Mouse (Mus musculus) heart, adult 2 months (tissue): ENCODE measurements around the gene Olfr698.

Experiments
- CTCF ChIP-seq: fragments of 200-600 bp; IDR thresholded peaks from 2 replicates; pipeline ENCODE4 v1.8.1; 2022; ENCODE audit warnings: antibody characterized with exemption, mild to moderate bottlenecking, moderate library complexity
- EP300 ChIP-seq: fragments of 200-500 bp; IDR thresholded peaks from 2 replicates; pipeline ENCODE4 v1.6.1; 2011; ENCODE audit warnings: low read depth, low read length, control low read depth; ENCODE audit not compliant: insufficient read depth
- POLR2A ChIP-seq: fragments of 200-500 bp; IDR thresholded peaks from 2 replicates; pipeline ENCODE4 v1.6.1; 2011; ENCODE audit warnings: mild to moderate bottlenecking, low read depth, low read length, control low read depth; ENCODE audit not compliant: insufficient read depth

DNA sequence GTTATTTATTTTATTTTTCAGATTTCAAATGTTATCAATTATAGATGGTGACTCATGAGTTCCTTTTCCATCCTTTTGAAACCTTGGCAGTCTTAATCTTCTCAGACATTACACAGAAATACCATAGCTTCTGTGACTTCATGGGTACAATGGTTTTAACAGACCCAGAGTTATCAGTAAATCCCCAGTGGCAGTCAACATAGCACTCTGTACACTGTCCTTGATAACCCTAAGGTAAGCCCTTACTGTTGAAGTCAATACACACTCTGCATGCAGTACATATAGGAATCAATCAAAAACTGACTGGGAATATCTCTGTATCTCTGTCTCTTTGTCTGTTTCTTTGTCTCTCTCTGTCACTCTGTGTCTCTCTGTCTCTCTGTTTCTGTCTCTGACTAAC, 18.2 kb downstream of the Olfr698 start:
- TF ChIP-seq EP300 (no peak), POLR2A (no peak), CTCF (no peak)
